Mouse (Mus musculus) kidney, adult 2 months (tissue): ENCODE results near the gene Pecam1. TPM values are rescaled to one million over a fixed set of nuclear protein-coding genes. Genes with fewer than 3 reads are reported as not detected.
"Not testable (repeated sequence)": the region's sequence is repeated elsewhere in the genome, so short reads cannot be mapped to it uniquely, and the experiment has no call there.

Experiments used
- DNase-seq: peaks from one replicate; pipeline ENCODE4 v3.0.0; 2021
- H3K27ac ChIP-seq: fragments of 200-500 bp; 2 replicates; pipeline ENCODE4 v1.5.1; 2012; ENCODE audit warnings: low read depth, low read length, control low read depth, inconsistent platforms; ENCODE audit not compliant: insufficient read depth
- H3K27me3 ChIP-seq: fragments of 200-500 bp; replicated peaks from 2 replicates; pipeline ENCODE4 v1.6.1; 2012; ENCODE audit warnings: mild to moderate bottlenecking, moderate library complexity, low read length, inconsistent platforms; ENCODE audit not compliant: control insufficient read depth, insufficient read depth
- H3K36me3 ChIP-seq: fragments of 200-500 bp; 2 replicates; pipeline ENCODE4 v1.6.1; 2012; ENCODE audit warnings: mild to moderate bottlenecking, moderate library complexity, low read length, inconsistent platforms; ENCODE audit not compliant: control insufficient read depth, insufficient read depth
- H3K4me1 ChIP-seq: fragments of 200-500 bp; 2 replicates; pipeline ENCODE4 v1.6.1; 2011; ENCODE audit warnings: low read length; ENCODE audit not compliant: control insufficient read depth, insufficient read depth
- H3K4me3 ChIP-seq: fragments of 200-500 bp; 2 replicates; pipeline ENCODE4 v1.5.1; 2011; ENCODE audit warnings: mild to moderate bottlenecking, low read depth, low read length, control low read depth; ENCODE audit not compliant: insufficient read depth
- CTCF ChIP-seq: fragments of 200-500 bp; conservative IDR thresholded peaks from 2 replicates; pipeline ENCODE4 v1.5.1; 2011; ENCODE audit warnings: low read depth, mild to moderate bottlenecking, control low read depth, low read length, moderate library complexity, mixed read lengths; ENCODE audit not compliant: insufficient read depth, insufficient read length
- POLR2A ChIP-seq: fragments of 200-500 bp; IDR thresholded peaks from one replicate; pipeline ENCODE4 v1.6.1; 2011; ENCODE audit warnings: low read depth, low read length, control low read depth
- WGBS: fragments of 180-500 bp; shearing (Covaris S2); methylation state at CpG from one replicate; pipeline ENCODE4 v1.1.7; 2018; 5-methylcytosine and 5-hydroxymethylcytosine counted together
- polyA plus RNA-seq: library from polyadenylated mRNA; depleted of rRNA; stranded (reverse); fragments of >200 nt; gene quantifications from 2 replicates; pipeline ENCODE4 v1.2.3, GENCODE M21; 2012

Pecam1 gene
- polyA plus RNA-seq, 1 experiment, result 60.4 TPM

GRCm38 (mm10) chr11:106787131-106788025 lies 37.0 kb upstream of the Pecam1 start:
- under 1% methylated on average over 65 of the region's 65 CpGs for WGBS
- H3K4me1 ChIP-seq, result peaks cover 5% of the 10 kb centered on the region; the same call in 1 of the 2 replicates
- DNase-seq, result peak; percentile 95
- H3K27me3 ChIP-seq, result no peaks in the 10 kb centered on the region
- peaks cover 30% of the 10 kb centered on the region for H3K36me3 ChIP-seq
- peak overlapping the region; percentile 66 for H3K4me3 ChIP-seq
- peak; percentile 22 for TF ChIP-seq POLR2A
- TF ChIP-seq CTCF, result no peak
- peak overlapping the region; percentile 96 for H3K27ac ChIP-seq

GRCm38 (mm10) chr11:106785043-106785442 lies 34.6 kb upstream of the Pecam1 start:
- TF ChIP-seq CTCF, result no peak
- no peak for TF ChIP-seq POLR2A
- no peak overlapping the region for H3K27ac ChIP-seq
- peaks cover 8% of the 10 kb centered on the region; the same call in 1 of the 2 replicates for H3K4me1 ChIP-seq
- H3K27me3 ChIP-seq, result no peaks in the 10 kb centered on the region
- no peak for DNase-seq
- H3K36me3 ChIP-seq, result peaks cover 39% of the 10 kb centered on the region
- WGBS, result 39% methylated on average over 1 of the region's 1 CpGs
- no peak overlapping the region for H3K4me3 ChIP-seq

DNA sequence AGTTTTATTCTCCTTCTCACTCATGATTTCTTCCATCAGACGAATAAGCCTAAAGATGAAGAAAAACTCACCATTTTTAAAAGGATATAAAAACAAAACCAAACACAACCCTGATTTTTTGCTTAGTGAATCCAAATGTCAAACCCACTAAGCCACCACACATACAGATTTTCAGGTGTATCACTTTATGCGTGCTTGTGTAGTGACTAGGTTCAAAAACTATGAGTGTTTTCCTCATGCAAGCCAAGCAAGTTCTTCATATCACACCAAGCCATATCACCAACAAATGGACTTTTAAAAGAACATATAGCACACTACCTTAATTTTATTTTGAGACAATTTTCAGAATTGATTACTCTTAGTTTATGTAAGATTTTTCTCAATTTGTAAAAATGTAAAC lies 34.0 kb upstream of the Pecam1 start:
- Histone ChIP-seq H3K4me3 (no peak overlapping the region), H3K27ac (no peak overlapping the region), H3K36me3 (peaks cover 39% of the 10 kb centered on the region), H3K27me3 (no peaks in the 10 kb centered on the region), H3K4me1 (peaks cover 6% of the 10 kb centered on the region; the same call in 1 of the 2 replicates)
- TF ChIP-seq POLR2A (no peak), CTCF (no peak)
- DNase-seq, result no peak
- 58% methylated on average over 2 of the region's 2 CpGs for WGBS

DNA sequence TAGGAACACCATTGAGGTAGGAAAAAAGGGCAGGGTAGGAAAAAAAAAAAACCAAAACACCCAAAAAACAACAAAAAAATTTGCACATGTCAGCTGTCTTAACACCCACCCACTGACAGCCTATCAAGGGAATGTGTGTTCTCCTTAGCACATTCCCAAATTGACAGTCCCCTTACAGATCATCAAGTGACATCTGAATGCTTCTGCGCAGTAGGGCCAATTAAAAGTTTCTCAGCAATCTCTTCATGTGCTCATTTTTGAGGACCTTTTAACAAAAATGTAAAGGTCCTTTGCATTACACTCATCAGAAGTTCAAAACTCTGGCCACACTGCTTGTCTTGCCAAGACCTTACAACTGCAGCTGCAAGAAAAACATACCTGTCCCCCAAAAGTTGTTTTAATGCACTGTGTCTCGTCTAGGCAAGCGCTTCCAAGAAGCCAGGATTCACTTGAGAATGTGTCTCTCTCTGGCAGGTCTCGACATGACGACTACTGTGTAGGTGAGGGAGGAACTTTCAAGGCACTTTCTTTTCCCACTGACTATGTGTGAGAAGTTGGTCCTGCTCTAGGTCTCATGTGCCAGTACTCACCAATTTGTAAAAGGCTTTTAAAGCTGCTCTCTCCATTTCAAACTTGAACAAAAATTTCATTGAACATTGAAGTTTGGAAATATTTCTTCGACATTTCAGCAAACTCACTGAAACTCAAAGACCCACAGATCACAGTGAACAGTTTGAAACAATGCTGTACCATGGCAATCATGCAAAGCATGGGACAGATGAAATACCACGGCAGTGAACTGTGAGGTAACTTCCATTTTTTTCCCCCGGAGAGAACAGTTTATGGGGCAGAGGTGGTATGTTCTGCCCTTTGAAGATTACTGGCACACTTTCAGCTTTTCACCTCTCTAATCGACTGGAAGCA lies 32.7 kb upstream of the Pecam1 start:
- TF ChIP-seq CTCF (no peak), POLR2A (no peak)
- WGBS, result 48% methylated on average over 9 of the region's 9 CpGs
- DNase-seq, result no peak
- Histone ChIP-seq H3K27ac (no peak overlapping the region), H3K27me3 (no peaks in the 10 kb centered on the region), H3K4me3 (no peak overlapping the region), H3K4me1 (peaks cover 6% of the 10 kb centered on the region; the same call in 1 of the 2 replicates), H3K36me3 (peaks cover 39% of the 10 kb centered on the region)

DNA sequence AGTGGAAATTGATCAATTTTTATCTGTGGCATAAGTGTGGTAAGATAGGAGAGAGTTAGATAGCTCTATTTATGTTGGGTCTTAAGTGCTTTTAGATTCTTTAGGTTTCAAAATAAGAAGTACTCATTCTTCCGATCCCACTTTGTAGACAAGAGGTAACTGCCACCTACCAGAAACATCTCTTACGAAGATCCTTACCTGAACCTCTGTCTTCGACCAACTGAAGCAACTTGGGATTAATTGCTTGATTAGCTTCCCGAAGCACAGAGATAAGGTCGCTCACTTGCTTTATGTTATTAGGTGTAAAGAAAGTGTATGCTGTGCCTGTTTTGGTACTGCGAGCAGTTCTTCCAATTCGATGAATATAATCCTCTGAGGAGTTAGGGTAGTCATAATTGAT lies 31.8 kb upstream of the Pecam1 start:
- H3K27ac ChIP-seq, H3K27me3 ChIP-seq, H3K4me3 ChIP-seq, DNase-seq: not testable (repeated sequence)
- H3K4me1 ChIP-seq, result peaks cover 12% of the 10 kb centered on the region; the same call in 1 of the 2 replicates
- 77% methylated on average over 7 of the region's 7 CpGs for WGBS
- peaks cover 39% of the 10 kb centered on the region for H3K36me3 ChIP-seq

DNA sequence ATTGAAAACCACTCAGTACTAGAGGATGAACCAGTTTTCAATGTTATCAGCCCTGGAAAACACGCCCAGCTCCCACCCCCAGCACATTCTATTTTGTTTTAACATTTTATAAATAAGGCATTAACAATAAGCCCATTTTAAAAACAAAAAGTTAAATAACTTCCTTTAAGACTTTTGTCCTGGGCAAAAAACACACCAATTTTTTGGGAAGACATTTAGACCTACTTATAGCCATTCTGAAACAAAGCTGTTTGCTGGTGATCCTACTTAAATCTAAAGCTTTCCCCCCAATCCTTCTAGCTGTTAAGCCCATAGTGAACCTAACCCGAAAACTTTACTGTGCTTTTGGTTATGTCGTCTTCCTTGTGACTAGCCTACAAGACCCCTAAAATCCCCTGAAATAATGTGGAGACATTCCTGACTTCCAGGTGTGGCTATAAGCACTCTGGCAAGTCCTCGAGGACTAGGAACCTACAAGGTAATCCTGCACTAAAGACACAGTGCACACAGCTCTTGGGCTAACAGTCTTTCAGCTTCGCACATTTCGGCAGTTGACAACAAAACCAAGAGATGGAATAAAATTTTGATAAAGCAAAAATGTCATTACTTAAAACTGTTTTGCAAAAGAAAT lies 30.3 kb upstream of the Pecam1 start:
- Histone ChIP-seq H3K27ac (no peak overlapping the region), H3K27me3 (no peaks in the 10 kb centered on the region), H3K4me3 (no peak overlapping the region), H3K36me3 (peaks cover 30% of the 10 kb centered on the region), H3K4me1 (peaks cover 15% of the 10 kb centered on the region)
- no peak for TF ChIP-seq POLR2A
- no peak for DNase-seq
- WGBS, result 67% methylated on average over 6 of the region's 6 CpGs

GRCm38 (mm10) chr11:106780089-106780425 lies 29.6 kb upstream of the Pecam1 start:
- TF ChIP-seq POLR2A, result no peak
- TF ChIP-seq CTCF, result no peak
- peak; percentile 35 for DNase-seq

More at GRCm38 (mm10) chr11:106780089-106780425, 29.6 kb upstream of the Pecam1 start:
- H3K4me1 ChIP-seq, result peaks cover 13% of the 10 kb centered on the region
- H3K27me3 ChIP-seq, result no peaks in the 10 kb centered on the region
- 48% methylated on average over 4 of the region's 4 CpGs for WGBS
- H3K4me3 ChIP-seq, result no peak overlapping the region
- peak overlapping the region; percentile 94 for H3K27ac ChIP-seq
- H3K36me3 ChIP-seq, result peaks cover 27% of the 10 kb centered on the region
